Mouse (Mus musculus) embryonic facial prominence, embryonic 12.5 days (tissue): Measurements from ENCODE around the gene Lhx9. TPM values are rescaled to one million over a fixed set of nuclear protein-coding genes. Genes with fewer than 3 reads are reported as not detected.
A peak's percentile ranks its signal among the peaks of the same experiment; 100 is the strongest.
"Not testable (repeated sequence)": the region's sequence is repeated elsewhere in the genome, so short reads cannot be mapped to it uniquely, and the experiment has no call there.

ENCODE experiments used
- ATAC-seq: fragments of 200-750 bp; cut with Nextera tagmentation; 2 replicates; pipeline ENCODE4 v1.8.0; 2017; ENCODE audit not compliant: insufficient number of reproducible peaks, insufficient read depth, low FRiP score, low TSS enrichment
- H3K27ac ChIP-seq: fragments of 300-500 bp; sonication (generic); 2 replicates; pipeline ENCODE4 v1.5.1; 2016; ENCODE audit warnings: mild to moderate bottlenecking
- H3K27me3 ChIP-seq: fragments of 300-500 bp; sonication (generic); 2 replicates; pipeline ENCODE4 v1.6.1; 2016; ENCODE audit warnings: mild to moderate bottlenecking, moderate library complexity
- H3K36me3 ChIP-seq: fragments of 300-500 bp; sonication (generic); 2 replicates; pipeline ENCODE4 v1.6.1; 2016; ENCODE audit warnings: mild to moderate bottlenecking
- H3K4me1 ChIP-seq: fragments of 300-500 bp; sonication (generic); 2 replicates; pipeline ENCODE4 v1.6.1; 2016
- H3K4me2 ChIP-seq: fragments of 300-500 bp; sonication (generic); replicated peaks from 2 replicates; pipeline ENCODE4 v1.6.1; 2016; ENCODE audit warnings: mild to moderate bottlenecking, moderate library complexity
- H3K4me3 ChIP-seq: fragments of 300-500 bp; sonication (generic); 2 replicates; pipeline ENCODE4 v1.5.1; 2016; ENCODE audit warnings: mild to moderate bottlenecking
- H3K9ac ChIP-seq: fragments of 300-500 bp; sonication (generic); 2 replicates; pipeline ENCODE4 v1.6.1; 2016; ENCODE audit warnings: mild to moderate bottlenecking, moderate library complexity
- H3K9me3 ChIP-seq: fragments of 300-500 bp; sonication (generic); 2 replicates; pipeline ENCODE4 v1.6.1; 2016; ENCODE audit warnings: mild to moderate bottlenecking, moderate library complexity
- WGBS: fragments of 180-500 bp; shearing (Covaris S2); methylation state at CpG from one replicate; pipeline ENCODE4 v1.1.7; 2016; 5-methylcytosine and 5-hydroxymethylcytosine counted together
- polyA plus RNA-seq: library from polyadenylated mRNA; unstranded; fragments of >200 nt; fragmentation: Nextera tagmentation; extraction: Ambion mirVana; gene quantifications from 2 replicates; pipeline ENCODE4 v1.2.1, GENCODE M21; 2016

The Lhx9 gene
- 0.91 and 1.3 TPM in 2 replicates for polyA plus RNA-seq

DNA sequence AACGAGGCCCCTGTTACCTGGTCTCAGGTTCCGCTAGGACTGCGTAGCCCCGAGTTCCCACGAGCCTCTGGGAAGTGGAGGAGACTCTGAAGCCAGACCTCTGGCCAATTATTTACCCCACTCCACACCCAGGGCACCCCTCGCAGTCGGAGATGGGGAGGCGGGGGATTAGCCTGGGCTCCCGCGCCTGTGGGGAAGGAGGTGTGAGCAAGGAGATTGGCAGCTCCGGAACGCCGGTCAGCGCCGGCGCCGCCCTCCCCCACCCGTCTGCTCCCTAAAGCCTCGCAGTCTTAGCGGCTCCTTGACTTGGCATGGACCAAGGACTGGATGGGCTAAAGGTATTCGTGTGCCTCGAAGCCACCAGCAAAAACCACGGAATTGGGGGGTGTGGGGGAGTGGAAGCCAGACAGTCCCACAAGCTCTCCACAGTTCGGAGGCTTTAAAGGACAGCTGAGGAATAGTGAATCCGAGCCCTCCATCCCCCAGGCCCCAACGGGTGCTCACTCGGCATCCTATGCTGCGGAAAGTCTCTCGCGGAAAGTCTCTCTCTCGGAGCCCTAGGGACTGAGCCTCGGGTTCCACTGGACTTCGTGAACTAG, at the start of gene Lhx9:
Gene Lhx9, minus strand, starts transcription at position 67 of the 599 bp plus-strand sequence.
- Histone ChIP-seq H3K4me2 (peak within 1 kb of the TSS; percentile 53), H3K4me1 (peaks cover 14% of the 10 kb centered on the region), H3K4me3 (peak within 1 kb of the TSS; percentile 34), H3K9ac (peak within 1 kb of the TSS; percentile 15; the same call in 1 of the 2 replicates), H3K27ac (no peak within 1 kb of the TSS), H3K36me3 (no peaks in the 10 kb centered on the region), H3K27me3 (peaks cover 76% of the 10 kb centered on the region), H3K9me3 (no peaks in the 10 kb centered on the region)
- peak; percentile 75 for ATAC-seq
- under 1% methylated on average over 33 of the region's 33 CpGs for WGBS

GRCm38 (mm10) chr1:138896088-138896487, 47.7 kb upstream of the Lhx9 start:
- H3K36me3 ChIP-seq = no peaks in the 10 kb centered on the region
- no peaks in the 10 kb centered on the region for H3K27me3 ChIP-seq
- no peaks in the 10 kb centered on the region for H3K9me3 ChIP-seq
- H3K9ac ChIP-seq = no peak overlapping the region
- no peak overlapping the region for H3K4me2 ChIP-seq
- 76% methylated on average over 3 of the region's 3 CpGs for WGBS
- H3K4me3 ChIP-seq = no peak overlapping the region
- H3K27ac ChIP-seq = no peak overlapping the region
- no peak for ATAC-seq
- no peaks in the 10 kb centered on the region for H3K4me1 ChIP-seq

- Histone ChIP-seq H3K4me2 (no peak overlapping the region), H3K27ac (no peak overlapping the region), H3K4me3 (no peak overlapping the region), H3K9me3 (no peaks in the 10 kb centered on the region), H3K4me1 (no peaks in the 10 kb centered on the region), H3K27me3 (no peaks in the 10 kb centered on the region), H3K9ac (no peak overlapping the region), H3K36me3 (no peaks in the 10 kb centered on the region)
- ATAC-seq = no peak
- 94% methylated on average over 14 of the region's 14 CpGs for WGBS
Measured at GRCm38 (mm10) chr1:138877470-138878254, 29.3 kb upstream of the Lhx9 start.

DNA sequence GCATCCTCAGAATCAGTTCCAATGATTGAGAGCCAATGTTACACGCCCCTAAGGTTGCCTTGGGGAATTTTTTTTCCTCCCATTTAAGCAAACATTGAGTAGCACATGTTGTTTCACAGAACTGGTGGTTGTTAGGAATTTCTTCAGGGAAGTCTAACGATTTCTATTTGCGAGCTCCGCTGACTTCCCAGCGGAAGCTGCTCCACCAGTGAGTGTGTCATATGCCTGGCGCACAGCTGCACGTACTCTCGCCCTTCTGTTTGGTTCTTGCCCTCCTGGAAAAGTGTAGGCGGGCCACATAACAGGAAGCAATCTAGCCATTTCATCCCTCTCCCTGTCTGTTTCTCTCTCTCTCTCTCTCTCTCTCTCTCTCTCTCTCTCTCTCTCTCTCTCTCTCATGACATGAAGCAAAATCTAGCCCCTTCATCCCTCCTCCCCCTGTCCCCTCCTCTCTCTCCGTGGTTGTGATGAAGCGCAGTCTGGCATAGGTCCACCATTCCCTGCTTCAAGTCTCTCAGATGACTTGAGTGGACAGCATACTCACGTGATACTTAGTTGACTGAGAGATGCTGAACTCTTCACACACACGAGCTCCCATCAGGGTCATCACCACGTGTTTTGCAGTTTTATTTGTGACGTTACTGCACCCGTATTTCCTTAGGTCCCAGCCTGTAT, 28.1 kb upstream of the Lhx9 start:
- no peak overlapping the region; the same call in 1 of the 2 replicates for H3K9ac ChIP-seq
- H3K4me1 ChIP-seq = no peaks in the 10 kb centered on the region
- no peak overlapping the region for H3K27ac ChIP-seq
- 0 out of 2 replicates have a peak overlapping the region, but pooled peaks have one; percentile 5 for H3K4me3 ChIP-seq
- ATAC-seq = 0 out of 2 replicates have a peak, but pooled peaks have one; percentile 53
- 66% methylated on average over 16 of the region's 16 CpGs for WGBS
- no peaks in the 10 kb centered on the region for H3K36me3 ChIP-seq
- no peaks in the 10 kb centered on the region for H3K27me3 ChIP-seq
- H3K4me2 ChIP-seq = peak overlapping the region; percentile 31
- no peaks in the 10 kb centered on the region for H3K9me3 ChIP-seq

DNA sequence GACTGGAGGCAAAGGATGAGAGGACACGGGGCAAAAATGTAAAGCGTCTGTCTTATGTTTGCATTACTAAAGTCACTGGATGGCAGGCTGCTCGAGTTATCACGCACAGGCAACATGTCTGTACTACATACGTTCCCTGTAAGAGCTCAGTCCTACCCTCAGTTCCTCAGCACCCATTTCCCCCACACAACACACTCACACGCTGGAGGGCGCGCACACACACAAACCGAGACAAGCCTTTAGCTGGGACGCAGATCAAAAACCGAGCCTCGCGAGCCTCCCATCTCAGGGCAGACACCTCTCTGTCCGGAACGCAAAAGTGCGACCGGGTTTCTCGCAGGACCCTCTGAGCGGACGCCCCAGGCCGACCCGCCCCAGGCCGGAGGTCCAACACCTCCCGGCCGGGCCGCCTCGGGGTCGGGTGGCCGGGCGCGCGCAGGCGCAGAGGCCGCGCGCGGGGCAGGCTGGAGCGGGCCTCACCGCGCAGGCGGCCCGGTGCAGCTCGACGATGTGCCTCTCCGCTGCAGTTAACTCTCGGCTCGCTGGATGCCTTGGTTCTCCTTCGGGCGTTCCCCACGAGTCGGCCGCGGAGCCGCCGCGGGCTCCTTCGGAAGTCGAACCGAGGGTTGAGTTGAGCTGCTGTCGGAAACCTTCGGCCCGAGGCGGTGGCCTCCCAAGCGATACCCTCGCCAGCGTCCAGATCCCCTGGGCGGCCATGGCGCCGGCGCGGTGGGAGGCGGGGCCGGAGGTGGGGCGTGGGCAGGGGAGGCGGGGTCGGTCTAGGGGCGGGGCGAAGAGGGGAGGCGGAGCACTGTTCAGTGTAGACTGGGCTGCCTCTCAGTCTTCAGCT, 7.9 kb upstream of the Lhx9 start, which contains the start of gene 2310009B15Rik:
Gene 2310009B15Rik, minus strand, starts transcription at position 752 of the 850 bp plus-strand sequence.
- not testable (repeated sequence) for H3K27me3 ChIP-seq, H3K4me2 ChIP-seq, H3K36me3 ChIP-seq, H3K9me3 ChIP-seq, H3K4me1 ChIP-seq
- peak within 1 kb of the TSS; percentile 78 for H3K27ac ChIP-seq
- ATAC-seq = peak; percentile 98
- peak within 1 kb of the TSS; percentile 40 for H3K4me3 ChIP-seq
- peak within 1 kb of the TSS; percentile 30; the same call in 1 of the 2 replicates for H3K9ac ChIP-seq
- whole genome bisulfite sequencing = under 1% methylated on average over 42 of the region's 79 CpGs

DNA sequence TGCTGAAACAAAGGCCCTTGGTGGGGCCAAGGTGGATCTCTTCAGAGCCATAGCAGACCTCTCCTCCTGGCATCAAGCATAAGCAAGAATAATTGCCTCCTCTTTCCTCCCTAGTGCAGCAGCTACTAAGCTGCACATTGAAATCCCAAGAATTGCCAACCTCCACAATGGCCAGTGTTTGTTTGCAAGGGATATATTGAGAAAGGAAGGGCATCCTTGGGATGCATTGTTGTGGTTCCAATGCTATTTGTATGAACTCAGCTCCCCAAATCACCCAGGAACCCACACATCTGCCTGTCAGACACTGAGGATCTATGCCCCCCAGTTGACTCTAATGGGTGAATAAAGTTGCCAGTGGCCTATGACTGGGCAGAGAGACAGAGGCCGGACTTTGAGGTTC, 2.4 kb upstream of the Lhx9 start:
- Histone ChIP-seq H3K4me1 (peaks cover 12% of the 10 kb centered on the region), H3K9ac (no peak overlapping the region), H3K4me3 (no peak overlapping the region), H3K4me2 (no peak overlapping the region), H3K9me3 (no peaks in the 10 kb centered on the region), H3K36me3 (no peaks in the 10 kb centered on the region), H3K27me3 (peaks cover 54% of the 10 kb centered on the region), H3K27ac (no peak overlapping the region)
- ATAC-seq = no peak
- 88% methylated on average over 1 of the region's 1 CpGs for WGBS

DNA sequence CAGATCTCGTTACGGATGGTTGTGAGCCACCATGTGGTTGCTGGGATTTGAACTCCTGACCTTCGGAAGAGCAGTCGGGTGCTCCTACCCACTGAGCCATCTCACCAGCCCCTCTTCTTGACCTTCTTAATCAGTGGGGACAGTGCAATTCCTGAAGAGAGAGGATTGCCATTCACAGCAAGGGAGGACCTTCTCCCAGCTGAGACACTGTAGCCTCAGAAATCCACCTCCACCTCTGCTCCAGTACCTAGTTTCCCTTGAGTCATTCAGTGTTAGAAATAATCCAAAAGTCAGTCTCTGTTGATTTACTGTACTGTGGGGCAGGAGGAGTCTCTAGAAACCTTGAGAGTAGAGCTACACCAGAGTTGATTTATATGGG, 1.8 kb upstream of the Lhx9 start:
- ATAC-seq = no peak
- Histone ChIP-seq H3K27me3 (peaks cover 61% of the 10 kb centered on the region), H3K4me1 (peaks cover 12% of the 10 kb centered on the region), H3K9ac (no peak overlapping the region), H3K4me3 (no peak overlapping the region), H3K27ac (no peak overlapping the region), H3K9me3 (no peaks in the 10 kb centered on the region), H3K36me3 (no peaks in the 10 kb centered on the region), H3K4me2 (no peak overlapping the region)
- WGBS = 47% methylated on average over 4 of the region's 4 CpGs

DNA sequence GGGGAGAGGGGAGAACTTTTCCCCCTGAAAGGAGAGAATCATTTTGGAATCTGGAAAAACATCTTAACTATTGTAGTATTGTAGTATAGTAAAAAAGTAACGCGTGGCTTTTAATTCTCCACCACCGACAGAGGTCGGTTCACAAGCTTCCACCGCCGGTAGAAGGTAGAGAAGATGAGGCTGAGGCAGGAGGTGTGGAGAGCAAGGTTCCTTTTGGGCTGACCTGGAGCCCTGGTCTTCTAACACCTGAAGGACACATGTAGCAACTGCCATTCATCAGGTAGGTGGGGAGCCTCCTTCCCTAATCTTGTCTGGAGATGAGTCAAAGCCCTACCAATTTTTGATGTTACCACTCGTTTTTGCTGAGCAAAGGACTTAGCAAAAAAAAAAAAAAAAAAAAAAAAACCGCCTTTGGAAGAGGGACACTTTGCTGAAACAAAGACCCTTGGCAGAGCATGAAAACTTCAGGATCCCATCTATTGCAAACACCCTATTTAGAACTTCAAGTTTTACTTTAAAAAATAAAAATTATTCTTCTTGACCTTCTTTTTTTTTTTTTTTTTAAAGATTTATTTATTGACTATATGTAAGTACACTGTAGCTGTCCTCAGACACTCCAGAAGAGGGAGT, 1.3 kb upstream of the Lhx9 start:
- H3K4me3 ChIP-seq = no peak overlapping the region
- H3K9ac ChIP-seq = no peak overlapping the region
- H3K4me2 ChIP-seq = no peak overlapping the region
- 4% methylated on average over 8 of the region's 8 CpGs for WGBS
- no peak overlapping the region for H3K27ac ChIP-seq
- peaks cover 12% of the 10 kb centered on the region for H3K4me1 ChIP-seq
- H3K36me3 ChIP-seq = no peaks in the 10 kb centered on the region
- H3K9me3 ChIP-seq = no peaks in the 10 kb centered on the region
- peaks cover 66% of the 10 kb centered on the region for H3K27me3 ChIP-seq
- no peak for ATAC-seq

DNA sequence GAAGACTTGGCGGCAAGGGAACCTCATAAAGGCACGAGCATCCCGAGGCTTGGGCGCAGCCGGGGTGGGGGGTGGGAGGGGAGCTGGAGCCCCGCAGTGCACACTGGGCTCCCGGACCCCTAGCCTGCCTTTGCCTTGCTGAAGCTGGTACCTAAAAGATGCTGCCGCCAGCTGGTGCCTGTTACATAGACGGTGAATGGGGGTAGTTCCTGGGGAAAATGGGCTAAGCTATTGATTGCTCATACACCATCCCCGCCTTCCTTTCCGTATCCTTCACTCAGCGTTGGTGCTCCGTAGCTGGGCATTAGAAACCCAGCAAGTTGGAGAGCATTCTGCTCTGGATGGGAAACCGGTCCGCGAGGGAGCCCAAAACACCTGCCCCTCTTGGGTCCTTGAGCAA, 351 bp downstream of the Lhx9 start:
- Histone ChIP-seq H3K27me3 (peaks cover 82% of the 10 kb centered on the region), H3K4me1 (peaks cover 19% of the 10 kb centered on the region), H3K9me3 (no peaks in the 10 kb centered on the region), H3K36me3 (no peaks in the 10 kb centered on the region), H3K4me2 (peak overlapping the region; percentile 53), H3K4me3 (peak overlapping the region; percentile 34; the same call in 1 of the 2 replicates), H3K27ac (no peak overlapping the region), H3K9ac (no peak overlapping the region)
- no peak; the same call in 1 of the 2 replicates for ATAC-seq
- 1% methylated on average over 16 of the region's 16 CpGs for WGBS

DNA sequence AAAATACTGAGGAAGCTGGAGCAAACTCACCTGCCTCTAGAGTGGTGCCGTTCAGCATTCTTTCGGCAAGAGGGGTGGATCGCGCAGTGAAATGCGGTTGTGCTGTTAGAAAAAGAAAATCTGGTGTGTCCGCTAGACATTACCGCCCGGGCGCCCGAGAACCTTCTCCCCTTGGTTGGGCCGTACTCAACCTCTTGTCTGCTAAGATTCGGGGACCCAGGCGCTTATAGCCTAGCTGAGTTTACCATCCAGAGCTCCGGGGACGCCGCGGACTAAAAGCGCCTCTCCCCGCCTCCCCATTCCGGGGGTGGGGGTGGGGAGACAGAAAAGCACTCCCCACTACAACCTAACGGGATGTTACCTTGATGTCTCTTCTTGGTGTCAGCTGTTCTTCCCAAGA, 1.2 kb downstream of the Lhx9 start:
- 1% methylated on average over 21 of the region's 21 CpGs for WGBS
- no peak for ATAC-seq
- 0 out of 2 replicates have a peak overlapping the region, but pooled peaks have one; percentile 12 for H3K4me3 ChIP-seq
- H3K9me3 ChIP-seq = no peaks in the 10 kb centered on the region
- no peaks in the 10 kb centered on the region for H3K36me3 ChIP-seq
- H3K4me2 ChIP-seq = 0 out of 2 replicates have a peak overlapping the region, but pooled peaks have one; percentile 15
- H3K9ac ChIP-seq = no peak overlapping the region
- H3K27me3 ChIP-seq = peaks cover 90% of the 10 kb centered on the region
- H3K27ac ChIP-seq = no peak overlapping the region
- H3K4me1 ChIP-seq = peaks cover 19% of the 10 kb centered on the region
